Comparison of ENCODE assay signal across 27 mouse cellular contexts in genomic region chr5:99959236-99959936, GRCm38 (mm10). TPM values are rescaled to one million over a fixed set of nuclear protein-coding genes. Genes with fewer than 3 reads are reported as not detected.
DNase-seq lines count a peak whose midpoint lies in the region; ATAC-seq lines count a peak whose summit lies in the region.
"Had no signal": no experiment of that assay in that cellular context is flagged by ENCODE, and none has a peak within 500 bp of the region (broad histone marks: within the 10 kb centered on the region; RNA-seq: fewer than 3 reads in every experiment).

No protein-coding gene starts in this region.

- no peaks in the 10 kb centered on the region for H3K9me3 ChIP-seq in neural tube, embryonic 15.5 days (replicated peaks)
- H3K9me3 ChIP-seq: embryonic facial prominence, embryonic 15.5 days; forebrain, embryonic 12.5 days; heart, embryonic 12.5 days; hindbrain, embryonic 13.5 days; kidney, embryonic 15.5 days; limb, embryonic 10.5 days; limb, embryonic 15.5 days; liver, embryonic 13.5 days; midbrain, embryonic 15.5 days had no signal

- no peak overlapping the region for H3K4me2 ChIP-seq in neural tube, embryonic 15.5 days
- H3K4me2 ChIP-seq: embryonic facial prominence, embryonic 15.5 days; forebrain, embryonic 12.5 days; heart, embryonic 12.5 days; hindbrain, embryonic 13.5 days; kidney, embryonic 15.5 days; limb, embryonic 15.5 days; liver, embryonic 13.5 days; midbrain, embryonic 15.5 days had no signal

- no peak for ATAC-seq in neural tube, embryonic 15.5 days (ENCODE audit: low FRiP score)
- ATAC-seq: CD4-positive, CD25-positive, alpha-beta regulatory T cell, adult 4 months; forebrain, postnatal 0 days; inflammation-experienced regulatory T-cells, adult 6 months; midbrain, embryonic 15.5 days; Patski had no signal

- no peak overlapping the region for H3K4me3 ChIP-seq in neural tube, embryonic 15.5 days (replicated peaks)
- H3K4me3 ChIP-seq: embryonic facial prominence, embryonic 15.5 days; forebrain, embryonic 12.5 days; heart, adult 2 months; heart, embryonic 12.5 days; hindbrain, embryonic 13.5 days; kidney, embryonic 15.5 days; limb, embryonic 10.5 days; limb, embryonic 15.5 days; liver, embryonic 13.5 days; midbrain, embryonic 15.5 days had no signal

- peak; percentile 61 for DNase-seq in kidney, adult 9 months
- DNase-seq in kidney, postnatal 10 days: no peak
- peak; percentile 61 for DNase-seq in retina, postnatal 1 day
- no peak for DNase-seq in retina, embryonic 14.5 days (ENCODE audit: low spot score)
- DNase-seq in ZHBTc4 (ENCODE audit: low read depth, low spot score): peak; percentile 73
- DNase-seq in layer of hippocampus, adult 9-10 months (ENCODE audit: low spot score): no peak
- DNase-seq: adrenal gland, postnatal 36 days; cerebellum, adult 18-20 months; cerebellum, postnatal 10 days; forebrain, postnatal 0 days; heart, adult 2 months; heart, postnatal 4 days; kidney, postnatal 4 days; liver, embryonic 13.5 days had no signal

- no peaks in the 10 kb centered on the region for H3K4me1 ChIP-seq in neural tube, embryonic 15.5 days
- H3K4me1 ChIP-seq: embryonic facial prominence, embryonic 15.5 days; heart, embryonic 12.5 days; hindbrain, embryonic 13.5 days; kidney, embryonic 15.5 days; limb, embryonic 10.5 days; limb, embryonic 15.5 days; midbrain, embryonic 15.5 days had no signal

- no peak overlapping the region for H3K9ac ChIP-seq in neural tube, embryonic 15.5 days (replicated peaks)
- H3K9ac ChIP-seq: embryonic facial prominence, embryonic 15.5 days; forebrain, embryonic 12.5 days; forebrain, postnatal 0 days; heart, embryonic 12.5 days; hindbrain, embryonic 13.5 days; kidney, embryonic 15.5 days; limb, embryonic 15.5 days; liver, embryonic 13.5 days; midbrain, embryonic 15.5 days had no signal

- H3K27me3 ChIP-seq in neural tube, embryonic 15.5 days (replicated peaks): no peaks in the 10 kb centered on the region
- H3K27me3 ChIP-seq: embryonic facial prominence, embryonic 15.5 days; forebrain, embryonic 12.5 days; heart, embryonic 12.5 days; hindbrain, embryonic 13.5 days; kidney, embryonic 15.5 days; limb, embryonic 15.5 days; liver, embryonic 13.5 days; midbrain, embryonic 15.5 days; Patski had no signal

- WGBS in neural tube, embryonic 15.5 days: 61% methylated on average over 2 of the region's 2 CpGs

- H3K27ac ChIP-seq in neural tube, embryonic 15.5 days (replicated peaks): no peak overlapping the region
- H3K27ac ChIP-seq: embryonic facial prominence, embryonic 15.5 days; forebrain, embryonic 12.5 days; heart, adult 2 months; hindbrain, embryonic 13.5 days; kidney, embryonic 15.5 days; limb, embryonic 10.5 days; limb, embryonic 15.5 days; liver, embryonic 13.5 days; macrophage; midbrain, embryonic 15.5 days had no signal

- peaks cover 36% of the 10 kb centered on the region for H3K36me3 ChIP-seq in neural tube, embryonic 15.5 days

RNA-seq across cellular contexts. Expression of gene Hnrnpd, which starts 19.4 kb away (rescaled TPM):
- 128 and 147 TPM in 2 replicates for polyA plus RNA-seq in neural tube, embryonic 15.5 days (2015; fragmentation: Nextera tagmentation; extraction: Ambion mirVana)

RNA-seq across cellular contexts. Expression of gene 4930524J08Rik, which starts 19.5 kb away (rescaled TPM):
- 2.3 TPM in 2 replicates for polyA plus RNA-seq in neural tube, embryonic 15.5 days (2015; fragmentation: Nextera tagmentation; extraction: Ambion mirVana)
- polyA plus RNA-seq: CD4-positive, CD25-positive, alpha-beta regulatory T cell, adult 4 months; inflammation-experienced regulatory T-cells, adult 6 months had no signal

RNA-seq across cellular contexts. Expression of gene Vamp9, which starts 53.3 kb away (rescaled TPM):
- polyA plus RNA-seq in neural tube, embryonic 15.5 days (2015; fragmentation: Nextera tagmentation; extraction: Ambion mirVana): 1.4 TPM in 2 replicates
- polyA plus RNA-seq: heart, adult 2 months; heart, embryonic 12.5 days; inflammation-experienced regulatory T-cells, adult 6 months; kidney, embryonic 15.5 days; limb, embryonic 10.5 days; liver, embryonic 13.5 days; macrophage; Patski had no signal

Comparison
In these comparisons a context has a peak if more than half of its experiments do, and no peak if none do; other contexts are left out.
1. DNase-seq: peak in kidney, adult 9 months (single experiment), retina, postnatal 1 day (single experiment) and ZHBTc4 (single experiment); none in kidney, postnatal 10 days (single experiment), retina, embryonic 14.5 days (single experiment) and layer of hippocampus, adult 9-10 months (single experiment).